Mouse (Mus musculus): ENCODE data around the gene Rcc2. TPM values are rescaled to one million over a fixed set of nuclear protein-coding genes. Genes with fewer than 3 reads are reported as not detected.

Rcc2 gene
- total and polyA plus RNA-seq, 3 experiments: 254 to 427 (median 270) TPM

GRCm38 (mm10) chr4:140723801-140724200, 23.5 kb downstream of the Rcc2 start:
- peak; percentile 65 for TF ChIP-seq SMC3 (IDR thresholded peaks at IDR 0.05; ENCODE audit: low read depth, low read length)
- TF ChIP-seq CTCF (IDR thresholded peaks at IDR 0.05 in 2 of 3, conservative IDR thresholded peaks at IDR 0.05 in 1 of 3; ENCODE audit: control insufficient read depth in 1 of 3, insufficient read depth in 1 of 3, low read depth in 2 of 3, low read length in 3 of 3, poor library complexity in 1 of 3, severe bottlenecking in 1 of 3): peak; percentile 70 to 87 (median 77)
- TF ChIP-seq SIN3A (IDR thresholded peaks at IDR 0.05; ENCODE audit: low read length): no peak
- TF ChIP-seq RAD21 (IDR thresholded peaks at IDR 0.05; ENCODE audit: low read depth, low read length): peak; percentile 49
- 0 out of 2 replicates have a peak, but pooled peaks have one; percentile 38 for TF ChIP-seq TBP (IDR thresholded peaks at IDR 0.05; ENCODE audit: low read depth, low read length)
- no peak for TF ChIP-seq CHD1 (IDR thresholded peaks at IDR 0.05; ENCODE audit: low read depth, low read length)
- TF ChIP-seq ZC3H11A (IDR thresholded peaks at IDR 0.05; ENCODE audit: low read depth, low read length): peak; percentile 45
- H3K4me1 ChIP-seq (ENCODE audit: control insufficient read depth in 1 of 2, insufficient read depth in 2 of 2, low read length in 2 of 2): no peaks in the 10 kb centered on the region
- no peak overlapping the region for H3K9ac ChIP-seq (ENCODE audit: control insufficient read depth, low read depth, low read length, poor library complexity, severe bottlenecking)
- no peak overlapping the region for H3K27ac ChIP-seq (ENCODE audit: control insufficient read depth, low read depth, low read length)
- H3K4me3 ChIP-seq (ENCODE audit: control insufficient read depth in 1 of 2, insufficient read depth in 1 of 2, low read depth in 2 of 2, low read length in 2 of 2): no peak overlapping the region
- peak; percentile 72 for DNase-seq (ENCODE audit: low read depth, low spot score)
- no peaks in the 10 kb centered on the region for H3K79me2 ChIP-seq (ENCODE audit: control insufficient read depth, insufficient read depth, low read length, poor library complexity)
- H3K36me3 ChIP-seq (ENCODE audit: control insufficient read depth in 1 of 2, insufficient read depth in 2 of 2, low read length in 2 of 2): peaks cover 0 to 11% of the 10 kb centered on the region in 2 experiments; a peak in 2 of 4 replicates
- no peaks in the 10 kb centered on the region for H3K9me3 ChIP-seq (replicated peaks; ENCODE audit: insufficient read depth, low read length)
- no peaks in the 10 kb centered on the region for H3K27me3 ChIP-seq (ENCODE audit: control insufficient read depth in 1 of 2, insufficient read depth in 2 of 2, low read length in 2 of 2)

DNA sequence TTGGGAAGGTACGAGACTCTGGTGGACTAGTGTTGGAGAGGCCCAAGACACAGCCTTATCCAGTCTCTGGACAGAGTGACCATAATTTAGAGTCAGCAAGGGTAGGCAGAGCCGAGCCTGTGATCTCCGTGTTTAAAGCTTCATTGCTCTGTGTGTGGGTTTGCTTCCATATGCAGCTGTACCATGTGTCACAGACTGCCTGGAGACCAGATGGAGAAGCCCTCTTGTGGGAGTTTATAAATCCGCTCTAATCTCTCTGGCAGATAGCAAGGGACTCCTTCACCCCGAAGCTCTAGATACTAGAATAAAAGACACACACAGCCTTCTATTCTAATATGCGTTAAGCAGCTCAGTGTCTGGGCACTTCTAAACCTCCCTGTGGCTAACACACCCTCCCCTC, 24.4 kb downstream of the Rcc2 start:
- H3K9ac ChIP-seq (ENCODE audit: control insufficient read depth, low read depth, low read length, poor library complexity, severe bottlenecking): no peak overlapping the region
- no peaks in the 10 kb centered on the region for H3K79me2 ChIP-seq (ENCODE audit: control insufficient read depth, insufficient read depth, low read length, poor library complexity)
- no peaks in the 10 kb centered on the region for H3K9me3 ChIP-seq (replicated peaks; ENCODE audit: insufficient read depth, low read length)
- TF ChIP-seq ZKSCAN1 (IDR thresholded peaks at IDR 0.05; ENCODE audit: low read depth, low read length) (no peak), GABPA (IDR thresholded peaks at IDR 0.05; ENCODE audit: low read depth, low read length) (no peak), POLR2AphosphoS5 (IDR thresholded peaks at IDR 0.05; ENCODE audit: borderline replicate concordance, low read depth, low read length) (no peak), TBP (IDR thresholded peaks at IDR 0.05; ENCODE audit: low read depth, low read length) (no peak), EP300 (IDR thresholded peaks at IDR 0.05; ENCODE audit: low read depth in 1 of 2, low read length in 2 of 2) (no peak), GATA1 (IDR thresholded peaks at IDR 0.05; ENCODE audit: low read depth, low read length) (no peak), JUND (IDR thresholded peaks at IDR 0.05; ENCODE audit: low read depth, low read length) (no peak), USF2 (IDR thresholded peaks at IDR 0.05; ENCODE audit: borderline replicate concordance in 1 of 2, insufficient read depth in 1 of 2, low read depth in 1 of 2, low read length in 2 of 2) (no peak), POLR2AphosphoS2 (IDR thresholded peaks at IDR 0.05; ENCODE audit: low read length) (no peak), MEF2A (IDR thresholded peaks at IDR 0.05; ENCODE audit: extremely low read depth, insufficient replicate concordance, low read depth, low read length, poor library complexity, severe bottlenecking) (no peak), CTCF (IDR thresholded peaks at IDR 0.05 in 2 of 3, conservative IDR thresholded peaks at IDR 0.05 in 1 of 3; ENCODE audit: control insufficient read depth in 1 of 3, insufficient read depth in 1 of 3, low read depth in 2 of 3, low read length in 3 of 3, poor library complexity in 1 of 3, severe bottlenecking in 1 of 3) (no peak), MAX (IDR thresholded peaks at IDR 0.05; ENCODE audit: low read length) (no peak), MXI1 (IDR thresholded peaks at IDR 0.05; ENCODE audit: low read depth, low read length) (no peak), RAD21 (IDR thresholded peaks at IDR 0.05; ENCODE audit: low read depth, low read length) (no peak), HCFC1 (IDR thresholded peaks at IDR 0.05; ENCODE audit: low read depth, low read length) (no peak), NELFE (IDR thresholded peaks at IDR 0.05; ENCODE audit: low read depth, low read length) (no peak), ELF1 (IDR thresholded peaks at IDR 0.05; ENCODE audit: low read depth, low read length) (no peak), MYC (IDR thresholded peaks at IDR 0.05; ENCODE audit: low read depth, low read length) (no peak), NRF1 (IDR thresholded peaks at IDR 0.05; ENCODE audit: insufficient read depth, low read depth, low read length, poor library complexity, severe bottlenecking) (no peak), KAT2A (conservative IDR thresholded peaks at IDR 0.05; ENCODE audit: low read depth, low read length) (no peak)
- no peaks in the 10 kb centered on the region for H3K27me3 ChIP-seq (ENCODE audit: control insufficient read depth in 1 of 2, insufficient read depth in 2 of 2, low read length in 2 of 2)
- peaks cover 0 to 8% of the 10 kb centered on the region in 2 experiments; a peak in 2 of 4 replicates for H3K36me3 ChIP-seq (ENCODE audit: control insufficient read depth in 1 of 2, insufficient read depth in 2 of 2, low read length in 2 of 2)
- no peak overlapping the region for H3K4me3 ChIP-seq (ENCODE audit: control insufficient read depth in 1 of 2, insufficient read depth in 1 of 2, low read depth in 2 of 2, low read length in 2 of 2)
- H3K27ac ChIP-seq (ENCODE audit: control insufficient read depth, low read depth, low read length): no peak overlapping the region
- DNase-seq (ENCODE audit: low read depth, low spot score): no peak
- H3K4me1 ChIP-seq (ENCODE audit: control insufficient read depth in 1 of 2, insufficient read depth in 2 of 2, low read length in 2 of 2): no peaks in the 10 kb centered on the region
